Mouse (Mus musculus) ES-E14 (cell line): ENCODE results near the gene Rab23. TPM values are rescaled to one million over a fixed set of nuclear protein-coding genes. Genes with fewer than 3 reads are reported as not detected.

Experiments
- DNase-seq: peaks from one replicate; pipeline ENCODE4 v3.0.0-alpha.2; 2013; ENCODE audit warnings: low read depth, low spot score
- H3K27ac ChIP-seq: 2 replicates; pipeline ENCODE4 v1.5.1; 2012; ENCODE audit warnings: low read depth, mild to moderate bottlenecking, low read length, moderate library complexity, mixed read lengths; ENCODE audit not compliant: poor library complexity, insufficient read depth, severe bottlenecking
- H3K36me3 ChIP-seq: 2 replicates; pipeline ENCODE4 v1.6.1; 2012; ENCODE audit warnings: mild to moderate bottlenecking, low read length, moderate library complexity, mixed read lengths; ENCODE audit not compliant: control insufficient read depth, poor library complexity, insufficient read depth, severe bottlenecking
- H3K4me1 ChIP-seq, 2 experiments: fragments of 150-350 bp in 1 of 2; sonication (generic) in 1 of 2; 2 replicates each; pipeline ENCODE4 v1.6.1; 2012; ENCODE audit warnings: low read length in 2 of 2, mild to moderate bottlenecking in 1 of 2, mixed read lengths in 1 of 2; ENCODE audit not compliant: control insufficient read depth in 2 of 2, insufficient read depth in 2 of 2, poor library complexity in 1 of 2
- H3K4me3 ChIP-seq, 2 experiments: fragments of 150-350 bp in 1 of 2; sonication (generic) in 1 of 2; 2 replicates each; pipeline ENCODE4 v1.5.1; 2012; ENCODE audit warnings: low read length in 2 of 2, low read depth in 1 of 2, mild to moderate bottlenecking in 1 of 2, mixed read lengths in 1 of 2; ENCODE audit not compliant: insufficient read depth in 1 of 2, poor library complexity in 1 of 2, severe bottlenecking in 1 of 2
- H3K9ac ChIP-seq: 2 replicates; pipeline ENCODE4 v1.6.1; 2012; ENCODE audit warnings: low read depth, mild to moderate bottlenecking, low read length, mixed read lengths; ENCODE audit not compliant: poor library complexity, insufficient read depth, severe bottlenecking
- H3K9me3 ChIP-seq: fragments of 150-350 bp; sonication (generic); 2 replicates; pipeline ENCODE4 v1.6.1; 2012; ENCODE audit warnings: low read depth, mild to moderate bottlenecking, low read length; ENCODE audit not compliant: control insufficient read depth, insufficient read depth
- CHD2 ChIP-seq: IDR thresholded peaks from 2 replicates; pipeline ENCODE4 v1.6.1; 2014; ENCODE audit warnings: mild to moderate bottlenecking, low read depth, low read length, inconsistent platforms
- HCFC1 ChIP-seq: IDR thresholded peaks from 2 replicates; pipeline ENCODE4 v1.6.1; 2012; ENCODE audit warnings: low read length, inconsistent platforms, borderline replicate concordance; ENCODE audit not compliant: insufficient read depth
- MAFK ChIP-seq: IDR thresholded peaks from 2 replicates; pipeline ENCODE4 v1.6.1; 2014; ENCODE audit warnings: mild to moderate bottlenecking, low read depth, low read length, inconsistent platforms; ENCODE audit not compliant: insufficient read depth
- ZC3H11A ChIP-seq: IDR thresholded peaks from 2 replicates; pipeline ENCODE4 v1.6.1; 2012; ENCODE audit warnings: low read depth, mild to moderate bottlenecking, inconsistent platforms, low read length, borderline replicate concordance
- ZNF384 ChIP-seq: IDR thresholded peaks from 2 replicates; pipeline ENCODE4 v1.6.1; 2012; ENCODE audit warnings: low read depth, low read length, inconsistent platforms
- in situ Hi-C, 2 experiments: fragments of 600-800 bp; cut with MboI; formaldehyde crosslinking; loops; one replicate each; pipeline ENCODE4 v1.15.1; 2025; ENCODE audit warnings: low sequenced_read_pairs in 2 of 2, inconsistent platforms in 1 of 2; ENCODE audit not compliant: unreplicated experiment in 2 of 2
- total RNA-seq: library from RNA; depleted of rRNA; stranded (reverse); fragments of 300-350 nt; gene quantifications from 2 replicates; pipeline ENCODE4 v1.2.3, GENCODE M21; 2012; rRNA removed

Rab23 gene
- total RNA-seq = 20.6 and 20.7 TPM in 2 replicates

- peak within 1 kb of the TSS; percentile 88 to 90 for H3K4me3 ChIP-seq
- in situ Hi-C loops = no loop called here
- peak; percentile 74 for TF ChIP-seq HCFC1
- no peak for TF ChIP-seq ZC3H11A
- H3K36me3 ChIP-seq = peaks cover 15% of the 10 kb centered on the region
- peaks cover 0 to 3% of the 10 kb centered on the region in 2 experiments; a peak in 1 of 4 replicates for H3K4me1 ChIP-seq
- peak within 1 kb of the TSS; percentile 86 for H3K9ac ChIP-seq
- peak within 1 kb of the TSS; percentile 29; the same call in 1 of the 2 replicates for H3K27ac ChIP-seq
- no peaks in the 10 kb centered on the region for H3K9me3 ChIP-seq
- DNase-seq = peak; percentile 65
These were observed at the start of gene Rab23 for GRCm38 (mm10) chr1:33719733-33720225. Gene Rab23 (plus strand): TSS chr1:33719887.

GRCm38 (mm10) chr1:33670164-33670616, 49.5 kb upstream of the Rab23 start:
- peaks cover 6% of the 10 kb centered on the region; the same call in 1 of the 2 replicates for H3K36me3 ChIP-seq
- H3K9me3 ChIP-seq = no peaks in the 10 kb centered on the region
- H3K4me3 ChIP-seq = peak overlapping the region; percentile 96 to 99
- no peaks in the 10 kb centered on the region for H3K4me1 ChIP-seq
- TF ChIP-seq MAFK = no peak
- TF ChIP-seq ZC3H11A = no peak
- no peak for TF ChIP-seq ZNF384
- TF ChIP-seq HCFC1 = no peak
- no peak for TF ChIP-seq CHD2
- H3K9ac ChIP-seq = peak overlapping the region; percentile 73
- DNase-seq = peak; percentile 39
- in situ Hi-C loops = no loop called here
- H3K27ac ChIP-seq = no peak overlapping the region

- Histone ChIP-seq H3K36me3 (no peaks in the 10 kb centered on the region; the same call in 1 of the 2 replicates), H3K9ac (no peak overlapping the region), H3K4me1 (no peaks in the 10 kb centered on the region), H3K27ac (no peak overlapping the region), H3K9me3 (no peaks in the 10 kb centered on the region), H3K4me3 (no peak overlapping the region)
- in situ Hi-C loops = no loop called here
- no peak for DNase-seq
- TF ChIP-seq ZNF384 (no peak), ZC3H11A (no peak), CHD2 (no peak)
These were observed 48.2 kb upstream of the Rab23 start for GRCm38 (mm10) chr1:33671441-33671840.

- DNase-seq = no peak
- in situ Hi-C loops = no loop called here
- Histone ChIP-seq H3K4me1 (no peaks in the 10 kb centered on the region), H3K36me3 (no peaks in the 10 kb centered on the region; the same call in 1 of the 2 replicates), H3K9ac (no peak overlapping the region), H3K9me3 (no peaks in the 10 kb centered on the region), H3K27ac (no peak overlapping the region), H3K4me3 (no peak overlapping the region)
- TF ChIP-seq ZC3H11A = no peak
- TF ChIP-seq ZNF384 = no peak
- no peak for TF ChIP-seq MAFK
- TF ChIP-seq CHD2 = no peak
- TF ChIP-seq HCFC1 = no peak
These were observed 47.6 kb upstream of the Rab23 start for GRCm38 (mm10) chr1:33672083-33672482.

GRCm38 (mm10) chr1:33672514-33672913, 47.2 kb upstream of the Rab23 start:
- in situ Hi-C loops = no loop called here
- H3K27ac ChIP-seq = no peak overlapping the region
- no peaks in the 10 kb centered on the region for H3K9me3 ChIP-seq
- peak; percentile 38 for DNase-seq
- no peak overlapping the region for H3K4me3 ChIP-seq
- TF ChIP-seq ZNF384 (no peak), HCFC1 (no peak), ZC3H11A (no peak), MAFK (no peak), CHD2 (no peak)
- H3K9ac ChIP-seq = no peak overlapping the region
- no peaks in the 10 kb centered on the region; the same call in 1 of the 2 replicates for H3K36me3 ChIP-seq
- H3K4me1 ChIP-seq = no peaks in the 10 kb centered on the region
